Mouse (Mus musculus) heart, postnatal 36 days (tissue): ENCODE measurements around the gene Ctdnep1. TPM values are rescaled to one million over a fixed set of nuclear protein-coding genes. Genes with fewer than 3 reads are reported as not detected.
"Not testable (repeated sequence)": the region's sequence is repeated elsewhere in the genome, so short reads cannot be mapped to it uniquely, and the experiment has no call there.

ENCODE experiments used
- DNase-seq, 2 experiments: peaks; one replicate each; pipeline ENCODE4 v3.0.0; 2021 to 2022
- intact Hi-C: fragments of 180-260 bp; cut with DNase I; formaldehyde crosslinking; loops from one replicate; pipeline ENCODE4 v1.15.1; 2025
- total RNA-seq, 2 experiments: library from RNA; stranded (reverse); gene quantifications; 2 replicates each; pipeline ENCODE4 v1.2.3; 2021

Gene Ctdnep1
- total RNA-seq, 2 experiments from 2014 or later, result 160 to 169 TPM

DNA sequence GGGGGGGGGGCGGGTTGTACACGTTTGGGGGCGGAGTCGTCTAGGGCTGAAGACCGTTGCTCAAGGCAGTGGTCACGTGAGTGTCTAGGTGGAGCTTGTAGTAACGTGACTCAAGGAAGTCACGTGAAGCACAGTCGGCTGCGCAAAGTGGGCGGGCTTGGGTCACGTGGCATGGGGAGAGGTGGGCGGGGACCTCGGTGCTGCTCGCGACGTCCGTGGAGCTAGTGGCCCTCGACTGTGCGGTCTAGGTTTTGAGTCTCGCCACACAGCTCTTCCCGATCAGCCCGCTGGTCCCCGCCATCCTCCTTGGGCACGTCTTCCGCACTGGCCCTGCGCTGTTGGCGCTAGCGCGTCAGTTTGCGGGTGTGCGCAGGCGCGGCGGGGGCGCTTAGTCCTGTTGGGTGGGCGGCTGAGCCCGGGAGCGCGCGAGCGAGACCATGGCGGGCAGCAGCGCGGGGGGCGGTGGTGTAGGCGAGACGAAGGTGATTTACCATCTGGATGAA lies 19.5 kb downstream of the Ctdnep1 start, which contains the start of gene Dvl2:
Dvl2 (plus strand) TSS at position 200 of the 503 bp plus-strand sequence.
- DNase-seq, result peak; percentile 85
- intact Hi-C loops, result loop anchor here (2.0 kb wide), 1 partner anchor 14 kb away; the partner anchor contains the start of gene Acadvl

DNA sequence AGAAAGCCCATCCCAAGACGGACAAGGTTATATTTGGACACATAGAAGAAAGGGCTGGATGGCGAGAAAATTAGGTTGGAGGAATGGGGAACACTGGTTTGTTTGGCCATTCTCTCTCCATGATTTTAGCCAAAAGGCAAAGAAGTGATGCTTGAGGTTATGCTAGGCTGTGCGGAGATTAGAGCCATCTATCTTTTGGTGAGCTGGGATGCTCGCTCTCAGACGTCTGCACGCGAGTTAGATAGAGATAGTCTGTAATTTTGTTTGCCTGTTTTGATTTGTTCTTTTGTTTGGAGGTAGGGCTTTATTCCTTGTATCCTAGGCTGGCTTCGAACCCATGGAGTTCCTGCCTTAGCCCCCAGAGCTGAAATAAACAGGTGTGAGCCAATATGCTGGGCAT lies 20.2 kb downstream of the Ctdnep1 start:
- DNase-seq, result no peak
- intact Hi-C loops, result loop anchor here (2.0 kb wide), 1 partner anchor 14 kb away; the partner anchor contains the start of gene Acadvl

DNA sequence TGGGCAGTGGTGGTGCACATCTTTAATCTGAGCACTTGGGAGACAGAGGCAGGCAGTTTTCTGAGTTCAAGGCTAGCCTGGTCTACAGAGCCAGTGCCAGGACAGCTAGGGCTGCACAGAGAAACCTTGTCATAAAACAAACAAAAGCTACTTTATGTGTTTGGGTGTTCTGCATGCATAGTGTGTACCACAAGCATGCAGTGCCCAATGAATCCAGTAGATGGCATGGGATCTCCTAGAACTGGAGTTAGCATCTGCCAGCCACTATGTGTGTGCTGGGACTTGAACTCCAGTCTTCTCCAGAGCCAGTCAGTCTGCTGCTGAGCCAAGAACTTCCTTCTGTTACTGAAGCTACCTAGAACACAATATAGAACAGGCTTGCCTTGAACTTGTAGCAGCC lies 20.9 kb downstream of the Ctdnep1 start:
- DNase-seq, result no peak

DNA sequence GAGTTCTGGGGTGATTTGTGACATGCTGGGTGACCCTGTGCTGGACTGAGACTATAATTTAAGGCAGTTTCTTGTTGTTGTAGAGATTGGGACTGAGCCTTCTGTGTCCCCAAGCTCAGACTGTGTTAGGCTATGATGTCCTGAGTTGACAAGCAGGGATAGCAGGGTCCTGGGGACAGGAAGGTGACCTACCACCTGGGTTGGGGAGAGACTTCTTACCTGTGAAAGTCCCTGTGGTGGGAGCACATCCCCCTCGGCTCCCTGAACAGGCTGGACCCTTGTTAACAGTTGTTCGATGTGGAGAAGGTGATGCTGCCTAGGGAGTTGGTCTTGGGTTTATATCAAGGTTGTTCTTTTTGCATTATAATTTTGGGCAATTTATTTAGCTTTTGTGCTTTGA lies 21.5 kb downstream of the Ctdnep1 start:
- no peak for DNase-seq
- intact Hi-C loops, result no loop called here

More for the DNA sequence above, 20.9 kb downstream of the Ctdnep1 start:
- intact Hi-C loops, result loop anchor here (2.0 kb wide), 1 partner anchor 13 kb away; the partner anchor contains the start of gene Acadvl

DNA sequence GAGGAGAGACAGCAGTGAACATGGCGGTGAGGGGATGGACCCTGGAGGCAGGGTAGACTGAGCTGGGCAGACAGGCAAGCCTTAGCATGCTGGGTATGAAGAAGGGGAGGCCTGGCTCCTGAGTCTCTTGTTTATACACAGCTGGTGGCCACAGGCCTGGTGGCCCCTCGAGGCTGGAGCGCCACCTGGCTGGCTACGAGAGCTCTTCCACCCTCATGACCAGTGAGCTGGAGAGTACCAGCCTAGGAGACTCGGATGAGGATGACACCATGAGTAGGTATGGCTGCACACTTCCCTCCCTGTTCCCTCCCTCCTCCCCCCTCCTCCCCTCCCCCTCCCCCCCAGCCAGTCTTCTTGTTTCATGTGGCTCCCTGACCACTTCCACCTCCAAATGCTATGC lies 24.6 kb downstream of the Ctdnep1 start:
- no peak for DNase-seq
- intact Hi-C loops, result no loop called here

DNA sequence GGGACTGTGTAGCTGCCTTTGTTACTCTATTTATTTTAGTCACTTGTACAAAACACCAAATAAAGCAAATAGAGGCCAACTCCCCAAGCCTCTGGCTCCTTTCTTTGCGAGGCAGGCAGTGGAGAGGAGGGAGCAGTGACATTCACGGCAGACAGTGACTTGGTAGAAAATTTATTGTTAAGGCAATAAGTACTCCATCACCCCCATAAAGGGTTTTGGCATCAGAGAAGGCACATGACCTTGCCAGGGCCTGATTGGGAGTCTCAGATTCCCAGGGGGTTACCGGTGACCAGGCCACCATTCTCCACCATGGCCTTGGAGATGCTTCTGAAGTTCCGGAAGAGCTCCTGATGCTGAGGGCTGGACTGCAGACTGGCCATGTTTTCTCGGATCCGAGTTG lies 29.1 kb downstream of the Ctdnep1 start:
- intact Hi-C loops, result no loop called here
- no peak for DNase-seq

- DNase-seq, result no peak
- intact Hi-C loops, result no loop called here
These were observed 29.6 kb downstream of the Ctdnep1 start for GRCm38 (mm10) chr11:70010548-70010947.

GRCm38 (mm10) chr11:70010961-70011360 lies 30.0 kb downstream of the Ctdnep1 start:
- intact Hi-C loops, result no loop called here

DNA sequence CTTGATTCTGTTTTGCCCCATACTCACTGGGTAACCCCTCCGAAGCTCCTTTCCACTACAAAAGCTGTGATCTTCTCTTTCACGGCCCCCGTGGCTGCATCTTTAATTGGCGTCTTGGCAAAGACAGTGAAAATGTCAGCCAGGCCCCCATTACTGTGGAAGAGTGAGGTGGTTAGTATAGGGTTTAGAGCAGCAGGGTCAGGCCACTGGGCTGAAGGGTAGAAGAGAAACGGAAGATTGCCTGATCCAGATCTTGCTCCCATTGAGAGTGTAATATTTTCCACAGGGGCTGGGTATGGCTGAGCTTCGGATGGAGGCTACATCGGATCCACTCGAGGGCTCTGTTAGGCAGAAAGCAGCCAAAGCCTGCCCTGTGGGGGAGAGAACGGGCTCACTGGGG lies 32.0 kb downstream of the Ctdnep1 start:
- DNase-seq, result no peak
- intact Hi-C loops, result no loop called here

More at GRCm38 (mm10) chr11:70010961-70011360, 30.0 kb downstream of the Ctdnep1 start:
- no peak for DNase-seq

DNA sequence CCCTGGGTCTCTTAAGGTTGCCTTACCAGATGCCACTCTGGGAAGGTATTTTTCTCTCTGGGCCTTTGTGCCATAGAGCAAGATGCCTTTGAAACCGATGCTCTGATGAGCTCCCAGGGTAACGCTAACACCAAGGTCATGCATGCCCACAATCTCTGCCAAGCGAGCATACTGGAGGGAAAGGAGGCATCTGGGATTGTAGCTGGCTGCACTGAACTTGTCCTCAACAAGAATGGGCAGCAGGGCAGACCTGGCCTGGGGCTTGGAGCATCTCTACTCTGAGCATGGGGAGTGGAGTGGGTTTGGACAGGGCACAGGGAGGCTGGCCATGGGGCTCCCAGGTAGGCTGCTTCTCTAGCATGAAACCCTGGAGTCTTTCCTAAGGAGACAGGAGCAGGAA lies 32.5 kb downstream of the Ctdnep1 start:
- intact Hi-C loops, result no loop called here

GRCm38 (mm10) chr11:70014051-70014450 lies 33.1 kb downstream of the Ctdnep1 start:
- intact Hi-C loops, result loop anchor here (2.0 kb wide), 3 partner anchors 13 to 79 kb away; partner anchors contain the start of genes Ctdnep1, Dvl2 and Ybx2
- no peak for DNase-seq

More for the DNA sequence above, 32.5 kb downstream of the Ctdnep1 start:
- DNase-seq, result no peak

GRCm38 (mm10) chr11:70014880-70015558 lies 34.1 kb downstream of the Ctdnep1 start, which contains the start of gene Acadvl:
Acadvl (minus strand) TSS chr11:70015411.
- DNase-seq, result peak; percentile 87 to 88
- intact Hi-C loops, result loop anchor here (2.0 kb wide), 3 partner anchors 14 to 80 kb away; partner anchors contain the start of genes Ctdnep1, Dvl2 and Ybx2

DNA sequence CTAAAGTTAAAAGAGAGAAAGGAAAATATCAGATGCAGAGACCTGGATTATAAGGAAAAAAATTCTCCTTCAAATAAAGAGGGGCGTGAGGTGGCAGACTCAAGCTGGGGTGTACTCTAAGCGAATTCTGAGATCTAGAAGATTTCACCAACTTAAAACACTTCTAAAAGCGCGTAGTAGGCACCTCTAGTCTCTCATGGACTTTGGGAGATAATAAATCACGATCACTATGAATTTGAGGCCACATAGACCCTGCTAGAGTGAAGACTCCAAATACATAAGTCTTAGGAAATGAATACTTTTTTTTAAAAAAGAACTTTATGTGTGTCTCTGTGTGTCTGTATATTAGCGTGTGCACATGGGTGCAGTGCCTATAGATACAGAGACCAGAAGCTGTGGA lies 34.7 kb downstream of the Ctdnep1 start:
- intact Hi-C loops, result loop anchor here (2.0 kb wide), 3 partner anchors 15 to 81 kb away; partner anchors contain the start of genes Ctdnep1, Dvl2 and Ybx2
- DNase-seq, result no peak

GRCm38 (mm10) chr11:70016177-70016576 lies 35.2 kb downstream of the Ctdnep1 start:
- DNase-seq, intact Hi-C loops: not testable (repeated sequence)

DNA sequence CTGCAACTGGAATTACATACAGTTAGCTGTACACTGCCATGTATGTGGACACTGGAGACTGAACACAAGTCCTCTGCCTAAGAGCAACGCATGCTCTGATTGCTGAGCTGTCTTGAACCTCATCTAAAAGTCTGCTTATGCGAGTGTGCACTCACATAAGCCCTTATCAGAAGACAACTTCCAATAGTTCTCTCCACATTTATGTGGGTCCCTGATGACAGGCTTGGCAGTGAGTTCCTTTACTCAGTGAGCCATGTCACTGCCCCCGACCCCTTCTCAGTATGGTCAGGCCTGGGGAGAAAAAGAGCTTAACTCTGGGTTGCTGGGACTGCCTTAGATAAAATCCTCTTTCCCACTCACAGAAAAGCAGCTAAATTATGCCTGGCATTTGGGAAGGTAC lies 35.7 kb downstream of the Ctdnep1 start, which contains the start of gene Dlg4:
Dlg4 (plus strand) TSS at position 274 of the 400 bp plus-strand sequence.
- intact Hi-C loops, result no loop called here
- no peak for DNase-seq

DNA sequence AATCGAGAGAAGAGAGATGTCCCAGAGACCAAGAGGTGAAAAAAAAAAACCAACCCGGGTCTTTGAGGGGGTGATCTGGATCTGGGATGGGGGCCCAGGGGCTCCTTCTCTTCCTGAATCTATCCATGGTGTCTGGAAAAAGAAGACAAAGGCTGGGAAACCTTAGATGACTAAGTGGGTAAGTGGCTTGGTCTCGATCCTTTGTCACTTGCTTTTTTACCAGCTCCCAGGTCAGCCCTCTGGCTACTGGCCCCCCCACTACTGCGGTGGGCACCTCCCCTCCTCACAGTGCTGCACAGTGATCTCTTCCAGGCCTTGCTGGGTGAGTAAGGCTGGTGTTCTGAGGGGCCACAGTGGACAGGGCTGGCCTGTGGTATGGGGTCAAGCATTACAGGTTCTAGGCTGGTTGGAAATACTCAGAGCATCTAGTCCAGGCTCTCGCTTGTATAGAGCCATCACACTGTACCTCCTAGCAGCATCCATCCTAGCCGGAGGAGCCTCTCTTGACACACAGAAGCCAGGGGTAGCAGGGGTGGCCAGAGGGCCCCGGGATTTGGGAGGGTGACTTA lies 36.3 kb downstream of the Ctdnep1 start:
- intact Hi-C loops, result no loop called here
- no peak for DNase-seq

DNA sequence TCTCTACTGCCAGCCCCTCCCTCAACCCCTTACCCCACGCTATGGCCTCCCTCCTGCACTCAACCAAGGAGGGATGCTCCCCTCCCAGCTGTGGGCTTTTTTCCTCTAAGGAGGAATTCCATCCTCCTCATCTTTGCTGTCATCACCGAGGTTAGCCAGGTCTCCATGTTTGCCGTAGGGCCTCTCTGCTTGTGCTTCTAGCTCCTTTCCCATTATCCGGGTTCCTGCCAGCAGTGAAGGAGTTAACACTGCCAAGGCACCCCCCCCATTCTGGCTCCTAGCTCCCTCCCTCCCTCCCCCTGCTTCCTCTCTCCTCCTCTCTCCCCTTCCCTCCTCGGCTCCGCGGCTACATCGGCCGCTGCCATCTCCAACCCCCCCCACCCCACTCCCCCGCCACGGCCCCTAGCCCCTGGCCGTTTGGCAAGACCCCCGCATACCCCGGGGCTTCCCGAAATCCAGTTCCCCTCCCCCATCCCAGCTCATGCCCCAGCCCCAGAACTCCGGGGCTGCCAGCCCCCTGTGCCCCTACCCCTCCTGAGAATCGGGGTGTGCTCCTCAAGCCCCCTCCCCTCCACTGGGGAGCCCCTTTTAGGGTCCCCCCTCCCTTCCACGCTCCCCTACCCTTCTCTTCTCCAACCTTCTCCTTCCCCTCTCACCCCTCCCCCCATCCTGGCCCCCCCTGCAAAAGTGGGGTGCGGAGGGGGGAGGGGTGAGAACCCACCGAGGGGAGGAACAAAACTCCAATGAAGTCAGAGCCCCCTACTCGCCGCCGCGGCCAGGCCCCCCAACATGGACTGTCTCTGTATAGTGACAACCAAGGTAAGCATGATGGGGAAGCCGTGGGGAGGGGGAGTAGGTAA lies 37.4 kb downstream of the Ctdnep1 start:
- DNase-seq, result peak in 1 of 2 experiments; percentile 52
- intact Hi-C loops, result no loop called here

DNA sequence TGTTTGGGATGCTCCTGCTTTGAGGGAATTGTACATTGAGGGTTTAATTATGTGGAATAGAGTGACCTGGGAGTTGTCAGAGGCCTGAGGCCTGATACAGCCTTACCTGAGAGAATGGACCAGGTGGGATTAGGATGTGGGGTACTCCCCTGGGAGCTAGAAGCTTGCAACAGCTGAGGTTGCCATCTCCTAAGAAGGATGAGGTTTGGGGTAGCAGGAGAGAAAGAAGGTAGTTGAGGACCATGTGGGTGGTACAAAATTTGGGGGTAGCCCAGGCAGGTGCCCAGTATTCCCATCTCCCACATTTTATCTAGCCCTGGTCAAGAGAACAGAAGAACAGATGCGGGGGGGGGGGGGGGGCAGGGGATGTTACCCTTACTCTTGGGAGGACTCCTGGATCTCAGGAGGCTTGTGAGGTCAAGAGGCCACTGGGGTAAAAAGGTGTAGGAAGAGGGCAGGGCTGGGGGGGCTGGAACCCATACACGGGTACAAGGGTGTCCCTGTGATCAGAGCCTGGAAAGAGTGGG lies 38.6 kb downstream of the Ctdnep1 start:
- intact Hi-C loops, result no loop called here
- DNase-seq, result no peak

GRCm38 (mm10) chr11:70020022-70020631 lies 39.2 kb downstream of the Ctdnep1 start:
- intact Hi-C loops, result no loop called here
- no peak for DNase-seq
